Mouse (Mus musculus) frontal cortex, adult 2 months (tissue): ENCODE data around the gene Cx3cr1. TPM values are rescaled to one million over a fixed set of nuclear protein-coding genes. Genes with fewer than 3 reads are reported as not detected.

ENCODE experiments used
- DNase-seq, 2 experiments: peaks; one replicate each; pipeline ENCODE4 v3.0.0; 2022; ENCODE audit warnings: low spot score in 1 of 2; ENCODE audit errors: extremely low spot score in 1 of 2
- polyA plus RNA-seq: library from polyadenylated mRNA; depleted of rRNA; stranded (reverse); fragments of >200 nt; gene quantifications from 2 replicates; pipeline ENCODE4 v1.2.3, GENCODE M21; 2012; rRNA removed

The Cx3cr1 gene
- polyA plus RNA-seq, 1 experiment = 37.6 TPM

DNA sequence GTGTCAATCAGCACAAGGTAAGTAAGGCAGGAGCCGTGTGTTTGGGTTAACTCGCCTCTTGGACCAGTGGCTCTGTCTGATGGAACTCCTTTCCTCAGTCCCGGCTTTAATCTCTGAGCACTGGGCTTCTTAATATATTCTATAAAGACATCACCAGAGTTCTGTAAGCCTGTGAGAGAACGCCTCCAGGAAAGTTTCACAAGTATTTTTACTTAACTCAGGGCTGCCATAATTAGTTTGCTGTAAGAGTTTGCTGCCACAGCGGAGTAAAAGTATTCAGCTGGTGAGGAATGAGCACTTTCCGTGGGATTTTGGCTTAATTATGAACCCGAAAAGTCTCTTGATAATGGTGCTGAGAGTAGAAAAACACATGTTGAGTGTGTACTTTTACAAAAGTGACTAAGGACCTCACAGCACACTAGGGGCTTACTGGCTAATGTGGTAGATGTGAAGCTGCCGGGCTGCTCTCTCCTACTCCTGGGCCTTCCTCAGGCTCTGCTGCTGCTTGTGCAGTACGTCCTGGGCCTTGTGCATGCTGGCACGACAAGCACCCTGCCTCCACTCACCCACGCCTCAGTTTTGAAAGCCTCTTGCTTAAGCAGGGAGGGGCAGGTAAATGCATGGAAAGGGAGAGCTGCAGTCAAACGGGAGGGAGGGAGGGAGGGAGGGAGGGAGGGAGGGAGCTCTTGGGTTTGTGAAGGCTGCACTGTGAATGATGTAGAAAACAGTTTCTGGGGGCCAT is 167.1 kb downstream of the Cx3cr1 start:
- peak in 1 of 2 experiments; percentile 45 for DNase-seq

DNA sequence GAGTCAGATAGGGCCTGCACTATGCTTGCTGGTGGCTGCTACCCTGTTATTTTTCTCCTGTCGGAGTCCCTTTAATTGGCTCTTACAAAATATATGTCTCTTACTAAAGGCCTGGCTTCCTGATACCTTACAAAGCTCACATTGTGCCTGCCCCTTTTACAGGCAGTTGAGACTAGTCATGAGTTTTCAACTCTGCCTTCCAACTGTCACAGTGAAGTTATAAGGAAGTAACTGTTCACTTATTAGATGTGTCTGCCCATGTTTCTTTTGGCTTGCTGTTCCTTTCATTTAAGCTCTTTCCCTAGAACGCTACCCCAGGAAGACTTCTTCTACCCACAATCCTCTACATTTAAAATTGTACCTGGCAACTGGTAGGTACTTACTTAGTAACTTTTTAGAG is 170.2 kb downstream of the Cx3cr1 start:
- no peak for DNase-seq

GRCm38 (mm10) chr9:119895040-119895721 is 174.5 kb downstream of the Cx3cr1 start:
- DNase-seq = peak in 1 of 2 experiments; percentile 27

- peak; percentile 97 to 98 for DNase-seq
These were observed 175.2 kb downstream of the Cx3cr1 start, which contains the start of gene Wdr48 for GRCm38 (mm10) chr9:119894339-119895009. Wdr48 (plus strand) TSS chr9:119894878.

- no peak for DNase-seq
These were observed 175.8 kb downstream of the Cx3cr1 start for GRCm38 (mm10) chr9:119893881-119894280.

DNA sequence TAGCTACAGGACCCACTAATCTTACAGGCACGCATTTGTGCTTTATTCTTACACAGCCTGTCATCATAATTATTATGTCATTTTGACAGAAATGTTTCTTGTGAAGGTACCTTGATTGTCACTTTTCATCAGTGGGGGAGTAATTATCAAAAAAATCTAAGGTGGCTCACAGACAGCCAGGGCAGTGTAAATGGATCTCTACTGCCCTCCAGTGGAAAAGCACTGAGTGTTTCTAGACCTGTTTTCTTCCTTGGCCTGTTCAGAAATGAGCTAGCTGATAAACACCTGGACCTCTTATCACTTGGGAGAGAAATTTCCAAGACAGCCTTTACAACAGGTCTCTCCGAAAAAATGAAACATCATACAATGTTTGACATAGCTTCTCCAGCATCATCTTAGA is 179.0 kb downstream of the Cx3cr1 start:
- DNase-seq = peak in 1 of 2 experiments; percentile 67

- no peak for DNase-seq
These were observed 180.2 kb downstream of the Cx3cr1 start for GRCm38 (mm10) chr9:119889446-119889845.

- DNase-seq = no peak
These were observed 180.8 kb downstream of the Cx3cr1 start for GRCm38 (mm10) chr9:119888843-119889246.

GRCm38 (mm10) chr9:119887144-119887901 is 182.4 kb downstream of the Cx3cr1 start:
- no peak for DNase-seq

DNA sequence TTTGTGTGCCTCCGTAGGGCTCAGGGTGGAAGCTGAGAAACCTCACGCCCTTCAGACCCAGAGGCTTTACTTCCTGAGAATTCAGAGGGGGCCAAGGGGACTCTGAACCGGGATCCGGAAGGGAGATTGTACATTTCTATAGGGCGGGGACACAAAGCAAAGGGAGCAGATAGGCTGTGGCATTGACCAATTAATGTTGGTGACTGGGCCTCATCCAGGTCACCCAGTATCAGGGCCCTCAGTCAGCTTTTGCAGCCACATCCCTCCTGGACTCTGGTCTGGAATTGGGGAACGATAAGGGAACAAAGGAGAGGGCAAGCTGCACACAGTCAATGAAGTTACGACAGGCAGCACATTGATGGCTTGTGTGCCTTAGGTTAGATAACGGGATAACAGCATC is 215.5 kb downstream of the Cx3cr1 start:
- no peak for DNase-seq

GRCm38 (mm10) chr9:119853071-119853846 is 216.4 kb downstream of the Cx3cr1 start:
- DNase-seq = no peak

DNA sequence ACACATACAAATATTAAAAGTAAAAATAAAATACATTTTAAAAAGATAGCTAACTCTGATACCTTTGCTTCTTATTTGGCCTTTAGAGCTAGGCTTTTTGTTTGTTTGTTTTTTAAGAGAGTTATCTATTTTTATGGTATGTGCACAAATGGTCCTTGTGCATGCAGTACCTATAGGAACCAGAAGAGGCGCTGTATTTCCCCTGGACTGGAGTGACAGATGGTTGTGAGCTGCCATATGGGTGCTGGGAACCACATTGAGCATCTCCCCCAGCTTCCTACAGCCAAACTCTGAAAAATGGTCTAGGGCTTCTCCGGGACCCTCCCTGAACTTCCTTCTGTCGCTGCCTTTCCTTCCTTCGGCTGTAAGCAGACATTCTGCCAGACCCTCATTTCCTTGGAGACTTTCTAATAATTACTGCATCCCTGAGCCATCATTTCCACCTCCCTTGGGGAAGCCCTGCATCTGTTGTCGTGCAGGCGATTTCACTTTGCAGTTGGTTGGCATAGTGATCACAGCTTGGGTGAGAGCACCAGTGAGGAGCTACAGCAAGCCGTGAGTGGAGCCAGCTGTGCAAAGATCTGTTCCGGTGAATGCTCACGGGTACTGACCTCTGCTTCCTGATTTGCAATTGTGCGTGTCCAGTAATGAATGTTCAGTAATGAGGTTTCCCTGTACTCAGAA is 217.2 kb downstream of the Cx3cr1 start:
- DNase-seq = peak in 1 of 2 experiments; percentile 24

Other genes with a start within 250 kb of the Cx3cr1 start
- gene Scn11a, start 244.4 kb downstream of the Cx3cr1 start, polyA plus RNA-seq = 0.04 TPM in 2 replicates
- gene Wdr48, start 175.0 kb downstream of the Cx3cr1 start, polyA plus RNA-seq = 63.7 and 73.3 TPM in 2 replicates
- 20.3 and 24.0 TPM in 2 replicates for gene Gorasp1, start 132.3 kb downstream of the Cx3cr1 start, polyA plus RNA-seq
- gene Ttc21a, start 132.3 kb downstream of the Cx3cr1 start, polyA plus RNA-seq = 0.34 and 0.63 TPM in 2 replicates
- 11.2 and 16.6 TPM in 2 replicates for gene Csrnp1, start 85.2 kb downstream of the Cx3cr1 start, polyA plus RNA-seq
- gene Xirp1, start 46.3 kb downstream of the Cx3cr1 start, polyA plus RNA-seq = 0.04 TPM in 2 replicates
- gene Ccr8, start 22.2 kb upstream of the Cx3cr1 start, polyA plus RNA-seq = 0.08 TPM in 1 of 2 replicates, not detected in the other
- gene Slc25a38, start 40.5 kb upstream of the Cx3cr1 start, polyA plus RNA-seq = 22.2 and 23.2 TPM in 2 replicates
- 932 and 941 TPM in 2 replicates for gene Rpsa, start 57.8 kb upstream of the Cx3cr1 start, polyA plus RNA-seq
- gene Mobp, start 79.8 kb upstream of the Cx3cr1 start, polyA plus RNA-seq = 566 and 676 TPM in 2 replicates
- 27.7 and 30.2 TPM in 2 replicates for gene Myrip, start 231.6 kb upstream of the Cx3cr1 start, polyA plus RNA-seq